Mouse (Mus musculus) regulatory T cell (primary cell): ENCODE measurements around the gene Parp9.
"Not testable (repeated sequence)": the region's sequence is repeated elsewhere in the genome, so short reads cannot be mapped to it uniquely, and the experiment has no call there.

Experiments
- in situ Hi-C: fragments of 300-600 bp; cut with MboI, MseI; formaldehyde crosslinking; loops from one replicate; pipeline ENCODE4 v1.15.1; 2025; ENCODE audit warnings: high pct_unique_total_duplicates

Parp9 gene

DNA sequence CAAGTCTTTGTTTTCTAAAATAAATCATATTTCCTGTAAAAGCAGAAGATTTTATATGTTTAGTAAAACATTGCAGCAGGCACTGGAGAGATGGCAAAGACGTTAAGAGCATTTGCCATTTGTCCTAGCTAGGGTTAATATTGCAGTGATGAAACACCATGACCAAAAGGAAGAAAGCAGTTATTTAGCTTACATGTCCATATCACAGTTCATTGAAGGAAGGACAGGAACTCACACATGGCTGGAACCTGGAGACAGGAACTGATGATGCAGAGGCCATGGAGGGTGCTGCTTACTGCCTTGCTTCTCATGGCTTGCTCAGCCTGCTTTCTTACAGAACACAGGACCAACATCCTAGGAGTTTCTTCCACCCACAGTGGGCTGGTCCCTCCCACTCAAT is 54.1 kb downstream of the Parp9 start:
- in situ Hi-C loops = no loop called here

DNA sequence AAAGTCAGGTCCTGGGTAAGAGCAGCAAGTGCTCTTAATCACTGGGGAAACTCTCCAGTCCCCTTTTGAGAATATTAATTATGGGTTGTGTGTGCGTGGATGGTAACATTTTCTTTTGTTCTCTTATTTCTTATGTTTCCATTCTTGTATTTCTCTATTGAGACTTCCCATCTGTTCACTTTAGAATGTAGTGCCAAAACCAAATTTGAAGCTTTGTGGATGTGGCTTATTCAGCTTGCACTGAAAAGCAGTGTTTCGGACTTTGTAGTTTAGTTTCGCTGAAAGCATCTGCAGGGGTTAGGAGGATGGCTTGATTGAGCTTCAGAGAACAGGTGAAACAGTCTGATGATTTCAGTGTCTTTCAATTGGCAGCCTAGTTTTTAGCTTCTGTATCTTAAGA is 55.0 kb downstream of the Parp9 start:
- in situ Hi-C loops = no loop called here

DNA sequence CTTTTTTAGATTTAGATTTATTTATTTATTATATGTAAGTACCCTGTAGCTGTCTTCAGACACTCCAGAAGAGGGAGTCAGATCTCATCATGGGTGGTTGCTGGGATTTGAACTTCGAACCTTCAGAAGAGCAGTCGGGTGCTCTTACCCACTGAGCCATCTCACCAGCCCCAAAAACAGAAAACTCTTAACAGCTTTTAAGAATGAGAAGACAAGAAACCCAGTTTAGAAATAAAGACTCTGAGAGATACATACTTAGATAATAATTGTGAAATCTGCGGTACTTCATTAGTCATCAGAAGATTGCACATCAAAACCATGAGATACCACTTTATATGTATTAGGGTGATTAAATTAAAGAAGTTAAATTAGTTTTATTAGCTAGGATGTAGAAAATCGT is 60.6 kb downstream of the Parp9 start:
- in situ Hi-C loops = not testable (repeated sequence)

DNA sequence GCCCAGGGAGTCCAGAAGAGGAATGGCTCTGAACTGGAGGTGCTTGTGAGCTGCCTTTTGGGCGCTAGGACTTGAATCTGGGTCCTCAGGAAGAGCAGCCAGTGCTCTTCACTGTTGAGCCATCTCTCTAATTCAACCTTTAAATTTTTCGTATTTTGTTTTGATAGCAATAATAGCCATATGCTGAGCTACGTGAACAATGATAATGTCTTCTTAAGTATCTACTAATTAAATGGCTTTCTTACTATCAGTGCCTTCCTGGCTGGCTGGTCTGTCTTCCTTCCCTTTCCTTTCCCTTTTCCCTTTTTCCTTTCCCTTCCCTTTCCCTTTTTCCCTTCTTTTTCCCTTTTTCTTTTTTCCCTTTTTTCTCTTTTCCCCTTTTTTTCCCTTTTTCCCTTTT is 70.1 kb downstream of the Parp9 start:
- in situ Hi-C loops = no loop called here

DNA sequence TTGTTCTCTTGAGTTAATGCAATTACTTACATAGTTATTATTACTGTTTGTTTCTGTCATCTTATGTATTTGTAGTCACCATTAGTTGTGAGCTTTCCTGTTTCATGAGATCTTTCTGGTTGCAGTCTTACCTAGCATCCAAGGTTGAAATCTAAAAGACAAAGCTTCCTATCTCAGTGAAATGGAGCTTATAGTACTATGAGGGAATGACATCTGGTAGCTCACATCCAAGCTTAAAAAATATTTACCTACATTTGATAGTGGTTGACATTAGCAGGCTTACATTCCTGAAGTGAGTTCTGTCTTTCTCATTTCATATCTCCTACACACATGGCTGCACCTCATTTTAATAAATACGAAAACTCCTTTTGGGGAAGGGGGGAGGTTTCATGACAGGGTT is 78.1 kb downstream of the Parp9 start:
- in situ Hi-C loops = no loop called here
